Mouse (Mus musculus) cerebellum, adult 18-20 months (tissue): Measurements from ENCODE around the gene Setd6.

Experiments
- DNase-seq, 2 experiments: peaks; one replicate each; pipeline ENCODE4 v3.0.0; 2021

The Setd6 gene

DNA sequence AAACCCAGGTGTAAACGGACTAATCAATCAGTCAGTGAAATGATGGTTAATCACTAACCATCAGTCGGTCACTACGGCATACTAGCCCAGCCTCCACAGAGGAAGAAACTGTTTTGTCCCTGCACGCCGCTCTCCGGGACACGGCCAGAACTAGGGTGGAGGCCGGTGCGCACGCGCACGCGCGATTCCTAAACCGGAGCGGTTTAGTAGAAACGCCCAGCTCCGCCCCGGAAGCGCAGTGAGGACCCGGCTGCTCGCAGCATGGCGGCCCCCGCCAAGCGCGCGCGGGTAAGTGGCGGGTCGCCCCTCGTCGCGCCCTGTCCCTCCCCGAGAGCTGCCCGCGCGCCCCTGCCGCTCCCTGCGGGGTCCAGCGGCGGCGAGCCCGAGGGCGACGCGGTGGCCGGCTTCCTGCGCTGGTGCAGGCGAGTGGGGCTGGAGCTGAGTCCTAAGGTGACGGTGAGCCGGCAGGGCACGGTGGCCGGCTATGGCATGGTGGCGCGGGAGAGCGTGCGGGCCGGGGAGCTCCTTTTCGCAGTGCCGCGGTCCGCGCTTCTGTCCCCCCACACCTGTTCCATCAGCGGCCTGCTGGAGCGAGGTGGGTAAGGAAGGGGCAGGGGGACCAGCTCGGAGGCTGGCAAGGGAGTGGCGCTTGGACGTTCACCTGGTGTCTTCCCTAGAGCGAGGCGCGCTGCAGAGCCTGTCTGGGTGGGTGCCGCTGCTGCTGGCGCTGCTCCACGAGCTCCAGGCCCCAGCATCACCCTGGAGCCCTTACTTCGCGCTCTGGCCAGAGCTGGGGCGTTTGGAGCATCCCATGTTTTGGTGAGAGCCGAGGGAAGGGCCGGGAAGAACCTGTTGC is at the start of gene Setd6:
Setd6 (plus strand) TSS at position 206 of the 856 bp plus-strand sequence.
- DNase-seq: peak; percentile 83 to 84

DNA sequence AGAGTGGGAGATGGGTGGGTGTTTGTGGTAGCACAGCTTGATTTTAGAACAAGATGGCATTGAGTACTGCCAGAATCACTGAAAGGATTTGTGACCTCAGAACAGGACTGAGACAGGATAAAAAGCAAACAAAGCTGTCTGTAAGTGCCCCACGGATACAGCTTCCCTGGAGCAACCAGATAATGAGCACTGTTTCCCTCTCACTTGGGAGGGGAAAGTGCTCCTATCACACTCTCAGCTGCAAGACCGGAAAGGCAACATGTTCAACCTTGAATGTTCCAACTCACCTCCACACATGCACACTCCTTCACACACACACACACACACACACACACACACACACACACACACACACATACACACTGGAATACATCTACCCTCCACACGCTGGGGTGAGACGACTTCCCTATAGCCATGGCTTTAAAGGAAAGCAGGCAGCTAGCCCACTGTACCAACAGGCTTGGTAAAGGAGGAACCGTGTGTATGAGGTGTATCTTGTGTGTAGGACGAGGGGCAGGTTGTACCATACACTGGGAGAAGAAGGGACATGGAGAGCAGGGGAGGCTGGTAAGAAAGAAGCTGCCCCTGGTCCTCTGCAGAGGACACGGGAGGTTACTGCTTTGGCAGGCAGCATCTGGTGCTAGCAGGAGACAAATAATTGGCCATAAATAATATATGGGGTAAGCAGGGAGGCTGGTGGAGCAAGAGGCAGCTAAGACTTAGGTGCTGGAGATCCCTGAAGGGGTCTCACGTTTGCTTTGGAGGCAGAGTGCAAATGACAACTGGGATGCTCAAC is 47.3 kb upstream of the Setd6 start:
- DNase-seq: no peak

DNA sequence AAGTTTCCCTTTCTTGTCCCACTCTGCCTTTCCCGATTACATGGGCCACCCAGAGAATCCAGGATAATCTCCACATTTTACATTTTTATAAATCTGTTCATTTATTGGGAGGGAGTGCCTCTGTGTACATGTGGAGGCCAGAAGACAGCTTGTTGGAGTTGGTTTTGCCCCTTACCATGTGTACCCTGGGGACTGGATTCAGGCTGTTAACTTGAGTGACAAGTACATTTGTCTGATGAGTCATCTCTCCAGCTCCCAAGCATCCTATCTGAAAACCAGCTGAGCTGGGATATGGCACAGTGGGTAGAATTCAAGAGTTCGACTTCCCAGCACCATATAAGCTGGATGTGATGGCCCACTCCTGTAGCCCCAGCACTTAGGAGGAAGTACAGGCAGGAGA is 45.7 kb upstream of the Setd6 start:
- no peak for DNase-seq

DNA sequence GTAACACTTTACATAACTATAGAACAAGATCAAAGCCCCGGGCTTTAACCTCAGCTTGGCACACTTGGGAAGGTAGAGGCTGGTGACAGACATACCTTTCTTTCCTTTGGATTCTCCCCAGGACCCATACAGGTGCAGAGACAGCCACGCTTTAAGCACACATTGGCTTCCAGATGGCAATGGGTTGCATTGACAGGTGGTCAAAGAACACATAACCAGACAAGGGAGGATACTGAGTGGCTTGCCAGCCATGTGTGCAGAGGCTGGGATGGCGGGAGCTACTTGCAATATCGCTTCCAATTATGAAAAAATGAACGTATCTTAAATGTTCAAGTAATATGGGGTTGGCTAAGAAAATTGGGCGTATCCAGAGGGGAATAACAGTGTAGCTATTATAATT is 43.8 kb upstream of the Setd6 start:
- DNase-seq: no peak

GRCm38 (mm10) chr8:95672811-95673210 is 42.9 kb upstream of the Setd6 start:
- DNase-seq: no peak

- no peak for DNase-seq
These were observed 39.0 kb upstream of the Setd6 start, which contains the start of gene Ndrg4 for GRCm38 (mm10) chr8:95676631-95677030. Gene Ndrg4, plus strand, starts transcription at chr8:95676980.

DNA sequence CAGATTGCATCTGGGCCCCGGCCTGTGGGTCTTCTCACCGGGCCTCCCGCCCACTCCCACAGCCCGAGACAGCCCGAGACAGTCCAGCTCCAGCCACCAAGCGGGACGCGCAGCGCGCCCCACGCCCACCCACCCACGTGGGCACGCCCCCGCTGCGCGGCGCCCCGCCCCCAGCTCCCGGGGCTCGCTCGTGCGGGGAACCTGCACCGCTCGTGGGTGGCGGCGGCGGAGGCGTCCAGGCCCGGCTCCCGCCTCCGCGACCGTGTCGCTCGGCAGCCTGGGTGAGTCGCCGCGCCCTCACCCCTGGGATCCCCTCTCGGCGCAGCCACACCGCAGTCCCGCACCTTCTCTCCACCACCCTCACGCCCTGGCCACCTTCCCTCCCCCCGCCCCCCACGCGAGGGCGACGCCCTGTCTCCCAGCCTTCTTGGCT is 38.1 kb upstream of the Setd6 start:
- peak in 1 of 2 experiments; percentile 27 for DNase-seq

DNA sequence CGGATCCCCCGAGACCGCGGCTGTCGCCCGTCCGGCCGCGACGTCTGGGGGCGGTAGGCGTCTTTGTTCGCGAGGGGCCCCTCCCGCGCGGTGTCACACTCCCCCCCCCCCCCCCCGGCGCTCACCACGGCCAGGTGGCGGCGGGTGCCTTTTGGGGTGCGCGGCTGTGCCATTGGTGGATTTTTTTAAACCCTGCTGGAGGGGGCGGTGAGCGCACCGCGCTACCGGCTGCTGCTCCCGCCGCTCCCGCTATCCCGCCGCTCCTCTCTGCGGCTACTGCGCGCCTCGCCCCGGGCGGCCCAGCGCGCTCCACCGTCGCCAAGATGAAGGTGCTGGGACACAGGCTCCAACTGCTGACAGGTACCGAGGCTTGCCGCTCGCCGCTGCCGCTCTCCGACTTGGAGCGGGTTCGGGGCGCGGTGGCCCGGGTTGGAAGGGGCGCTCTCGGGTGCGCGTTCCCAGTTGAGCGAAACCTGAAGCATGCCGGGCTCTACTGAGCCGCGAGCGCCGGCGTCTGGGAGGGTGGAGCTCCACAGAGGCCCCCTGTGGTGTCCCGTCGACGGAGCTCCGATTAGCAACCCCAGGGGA is 37.6 kb upstream of the Setd6 start:
- peak; percentile 29 to 45 for DNase-seq

- no peak for DNase-seq
These were observed 27.5 kb upstream of the Setd6 start for GRCm38 (mm10) chr8:95688073-95688672.

DNA sequence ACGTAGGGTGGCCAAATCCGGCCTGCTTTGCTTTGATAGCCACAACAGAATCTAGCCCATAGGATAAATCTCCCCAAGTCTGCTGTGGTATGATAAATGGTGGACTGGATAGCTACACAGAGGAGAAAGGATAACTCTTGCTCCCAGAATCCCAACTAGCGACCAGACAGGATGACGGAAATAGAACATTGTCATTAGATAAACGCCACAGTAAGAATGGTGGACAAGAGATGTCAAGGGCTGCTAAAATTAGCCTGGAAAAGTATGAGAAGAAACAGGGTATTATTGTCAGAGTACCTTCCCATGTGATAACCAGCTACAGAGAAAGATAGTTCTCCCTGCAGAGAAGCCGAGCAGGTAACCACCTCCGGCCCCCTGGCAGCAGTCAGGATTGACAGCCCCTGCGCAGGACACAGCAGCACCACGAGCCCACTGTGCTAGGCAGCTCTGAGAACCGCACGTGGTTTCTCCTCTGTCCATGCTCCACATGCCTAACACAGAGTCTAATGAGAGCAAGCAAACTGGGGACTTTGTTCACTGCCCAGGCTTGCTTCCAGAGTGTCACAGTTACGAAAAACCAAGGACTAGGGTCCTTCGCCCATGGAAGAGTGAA is 24.6 kb upstream of the Setd6 start:
- no peak for DNase-seq

- DNase-seq: peak in 1 of 2 experiments; percentile 15
These were observed 21.1 kb upstream of the Setd6 start for GRCm38 (mm10) chr8:95694631-95695030.

- DNase-seq: no peak
These were observed 19.0 kb upstream of the Setd6 start for GRCm38 (mm10) chr8:95696661-95697060.

DNA sequence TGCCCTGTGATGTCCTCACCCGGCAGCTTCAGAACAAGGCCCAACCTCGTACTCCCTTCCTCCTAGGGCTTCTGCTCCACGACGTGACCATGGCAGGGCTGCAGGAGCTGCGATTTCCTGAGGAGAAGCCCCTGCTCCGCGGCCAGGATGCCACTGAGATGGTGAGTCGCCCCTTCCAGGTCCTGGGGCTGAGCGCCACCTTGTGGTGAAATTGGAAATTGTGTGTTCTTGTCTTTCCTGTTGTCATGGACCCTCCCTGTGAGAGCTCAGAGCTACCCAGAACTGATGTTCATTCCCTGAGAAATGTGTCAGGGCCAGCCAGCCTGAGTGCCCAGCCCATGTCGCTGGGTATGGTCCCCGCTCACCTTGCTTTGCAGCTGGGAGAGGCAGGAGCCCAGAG is 18.6 kb upstream of the Setd6 start:
- peak; percentile 79 to 89 for DNase-seq

DNA sequence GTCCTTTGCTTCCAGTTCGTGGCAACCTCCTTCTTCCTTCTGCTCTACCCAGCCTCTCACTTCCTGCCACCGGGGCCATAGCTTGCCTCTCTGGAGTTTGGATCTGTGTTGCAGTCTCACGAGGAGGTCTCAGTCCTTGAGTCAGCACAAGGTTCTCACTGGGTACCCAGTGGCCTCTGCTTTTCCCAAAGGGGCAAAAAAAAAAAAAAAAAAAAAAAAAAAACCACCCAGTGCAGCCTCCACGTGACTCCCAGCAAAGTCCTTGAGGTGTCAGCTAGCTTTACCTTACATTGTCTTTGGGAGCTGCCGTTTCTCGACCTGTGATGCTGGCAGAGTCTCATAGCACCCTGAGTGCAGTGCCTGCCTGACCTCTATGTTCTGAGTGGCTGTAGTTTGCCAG is 17.5 kb upstream of the Setd6 start:
- no peak for DNase-seq

DNA sequence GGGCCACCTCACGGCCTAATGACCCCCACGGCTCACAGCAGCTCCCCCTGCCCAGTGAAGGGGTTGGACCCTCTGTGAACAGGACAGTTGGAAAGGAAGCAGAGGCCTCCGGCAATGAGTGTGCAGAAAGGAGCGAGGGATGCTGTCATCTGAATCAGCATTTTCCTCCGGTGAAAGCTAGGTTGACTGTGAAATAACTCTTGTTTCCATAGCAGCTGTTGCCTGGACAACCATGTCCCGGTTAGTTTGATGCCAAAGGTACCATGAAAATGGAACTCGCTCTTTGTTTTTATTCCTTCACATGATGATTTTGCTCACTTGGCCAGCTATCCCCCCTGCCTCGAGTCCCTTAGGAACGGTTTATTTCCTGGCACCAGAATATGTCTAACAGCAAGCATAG is 15.4 kb upstream of the Setd6 start:
- DNase-seq: no peak

GRCm38 (mm10) chr8:95701809-95702208 is 13.9 kb upstream of the Setd6 start:
- no peak for DNase-seq

GRCm38 (mm10) chr8:95702480-95703446 is 12.9 kb upstream of the Setd6 start:
- peak; percentile 91 to 97 for DNase-seq

DNA sequence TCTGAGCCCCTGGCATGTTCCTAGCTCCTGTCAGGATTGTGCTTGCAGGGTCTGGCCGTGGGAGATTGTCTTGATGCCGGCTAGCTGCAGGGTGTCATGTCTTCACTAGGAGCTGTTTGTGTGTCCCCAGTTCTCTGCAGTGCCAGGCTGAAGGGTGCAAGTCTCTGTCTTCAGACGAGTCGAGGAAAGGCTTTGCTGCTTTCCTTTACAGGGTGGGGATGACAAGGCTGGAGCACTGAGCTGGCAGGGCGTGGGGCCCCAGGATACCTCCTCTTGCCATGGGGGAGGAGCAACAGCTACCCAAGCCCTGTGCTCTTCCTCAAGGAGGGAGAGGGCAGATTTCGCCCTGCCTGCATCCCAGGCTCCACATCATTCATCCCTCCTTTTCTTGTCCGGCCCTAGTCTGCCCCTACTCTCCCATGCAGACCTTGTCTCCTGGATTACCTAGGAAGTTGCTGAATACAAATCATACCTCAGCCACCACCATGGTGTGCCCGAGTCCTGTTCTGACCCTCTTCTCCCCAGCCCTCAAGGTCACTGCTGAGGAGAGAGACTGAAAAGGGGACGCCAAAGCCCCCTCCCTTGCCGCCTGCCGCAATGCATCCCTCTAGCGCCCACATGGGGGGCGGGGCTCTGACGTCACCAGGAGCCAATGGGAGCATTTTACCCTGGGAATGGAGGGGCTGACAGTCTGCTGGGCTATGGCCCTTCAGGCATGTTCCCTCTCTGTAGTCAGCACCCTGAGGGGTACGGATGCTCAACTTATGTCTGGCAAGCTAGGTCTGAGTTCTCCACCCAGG is 12.0 kb upstream of the Setd6 start:
- peak; percentile 91 to 92 for DNase-seq

- no peak for DNase-seq
These were observed 11.1 kb upstream of the Setd6 start for GRCm38 (mm10) chr8:95704538-95704937.

- no peak for DNase-seq
These were observed 6.1 kb upstream of the Setd6 start for GRCm38 (mm10) chr8:95709579-95709978.
